Mouse (Mus musculus) hematopoietic stem cell, adult 5-6 weeks (primary cell): ENCODE data around the gene Megf9. TPM values are rescaled to one million over a fixed set of nuclear protein-coding genes. Genes with fewer than 3 reads are reported as not detected.
A peak's percentile ranks its signal among the peaks of the same experiment; 100 is the strongest.

ENCODE experiments used
- ATAC-seq, 2 experiments: fragments of 125-278 bp in 1 of 2; replicated peaks in 1 of 2; 2 replicates each; pipeline ENCODE4 v1.8.0; 2016 to 2017; ENCODE audit warnings: inconsistent platforms in 2 of 2, mild to moderate bottlenecking in 2 of 2, moderate number of reproducible peaks in 2 of 2, low read depth in 1 of 2, moderate TSS enrichment in 1 of 2; ENCODE audit not compliant: low FRiP score in 2 of 2, poor library complexity in 2 of 2, severe bottlenecking in 2 of 2, insufficient read depth in 1 of 2, low TSS enrichment in 1 of 2
- total RNA-seq: library from RNA; stranded (forward); fragments of 172-1452, 232-1000 nt; gene quantifications from 2 replicates; pipeline ENCODE4 v1.2.3, GENCODE M21; 2017

Megf9 gene
- total RNA-seq, 1 experiment from 2014 or later, result 3.7 TPM

GRCm38 (mm10) chr4:70471398-70471797 lies 63.4 kb downstream of the Megf9 start:
- no peak for ATAC-seq

- no peak for ATAC-seq
These were observed 68.7 kb downstream of the Megf9 start for GRCm38 (mm10) chr4:70465921-70466689.

- no peak for ATAC-seq
These were observed 71.5 kb downstream of the Megf9 start for GRCm38 (mm10) chr4:70463302-70463701.

GRCm38 (mm10) chr4:70461416-70461815 lies 73.4 kb downstream of the Megf9 start:
- no peak for ATAC-seq

GRCm38 (mm10) chr4:70452161-70452560 lies 82.6 kb downstream of the Megf9 start:
- ATAC-seq, result no peak

GRCm38 (mm10) chr4:70451750-70452149 lies 83.0 kb downstream of the Megf9 start:
- peak; percentile 59 to 68; a peak in 2 of 4 replicates for ATAC-seq

- ATAC-seq, result no peak
These were observed 85.1 kb downstream of the Megf9 start for GRCm38 (mm10) chr4:70449668-70450067.

- no peak for ATAC-seq
These were observed 88.0 kb downstream of the Megf9 start for GRCm38 (mm10) chr4:70446774-70447173.

- ATAC-seq, result no peak
These were observed 114.6 kb downstream of the Megf9 start for GRCm38 (mm10) chr4:70420202-70420601.

GRCm38 (mm10) chr4:70412126-70412525 lies 122.7 kb downstream of the Megf9 start:
- ATAC-seq, result no peak

- peak; percentile 98 to 99 for ATAC-seq
These were observed 124.6 kb downstream of the Megf9 start, which contains the start of gene Cdk5rap2 for GRCm38 (mm10) chr4:70409994-70410721. Gene Cdk5rap2, minus strand, starts transcription at chr4:70410443.

- ATAC-seq, result no peak
These were observed 125.3 kb downstream of the Megf9 start for GRCm38 (mm10) chr4:70409456-70409855.

- ATAC-seq, result peak in 1 of 2 experiments; percentile 10; a peak in 1 of 4 replicates
These were observed 132.5 kb downstream of the Megf9 start for GRCm38 (mm10) chr4:70402109-70402819.

GRCm38 (mm10) chr4:70399476-70399875 lies 135.3 kb downstream of the Megf9 start:
- ATAC-seq, result no peak

- ATAC-seq, result no peak
These were observed 135.7 kb downstream of the Megf9 start for GRCm38 (mm10) chr4:70399074-70399473.

GRCm38 (mm10) chr4:70398088-70398487 lies 136.7 kb downstream of the Megf9 start:
- no peak for ATAC-seq

GRCm38 (mm10) chr4:70396701-70397100 lies 138.1 kb downstream of the Megf9 start:
- ATAC-seq, result no peak

- ATAC-seq, result no peak
These were observed 140.1 kb downstream of the Megf9 start for GRCm38 (mm10) chr4:70394736-70395135.
